Mouse (Mus musculus) intestine, embryonic 14.5 days (tissue): ENCODE data around the gene Gna11. TPM values are rescaled to one million over a fixed set of nuclear protein-coding genes. Genes with fewer than 3 reads are reported as not detected.
A peak's percentile ranks its signal among the peaks of the same experiment; 100 is the strongest.

Experiments used
- ATAC-seq: fragments of 200-750 bp; cut with Nextera tagmentation; replicated peaks from 2 replicates; pipeline ENCODE4 v1.8.0; 2017; ENCODE audit warnings: low read depth, moderate number of reproducible peaks, moderate TSS enrichment, moderate library complexity; ENCODE audit not compliant: low FRiP score, low TSS enrichment
- DNase-seq: peaks from one replicate; pipeline ENCODE4 v3.0.0-alpha.2; 2018; ENCODE audit warnings: low spot score
- H3K27ac ChIP-seq: fragments of 300-500 bp; sonication (generic); 2 replicates; pipeline ENCODE4 v1.5.1; 2014; ENCODE audit warnings: low read depth, mild to moderate bottlenecking, control low read depth
- H3K27me3 ChIP-seq: fragments of 300-500 bp; sonication (generic); replicated peaks from 2 replicates; pipeline ENCODE4 v1.6.1; 2014; ENCODE audit warnings: low read length, control low read depth; ENCODE audit not compliant: control insufficient read depth, insufficient read depth
- H3K36me3 ChIP-seq: fragments of 300-500 bp; sonication (generic); 2 replicates; pipeline ENCODE4 v1.6.1; 2014; ENCODE audit warnings: low read length, control low read depth; ENCODE audit not compliant: control insufficient read depth, insufficient read depth
- H3K4me1 ChIP-seq: fragments of 300-500 bp; sonication (generic); replicated peaks from 2 replicates; pipeline ENCODE4 v1.6.1; 2014; ENCODE audit warnings: low read length, control low read depth, mixed read lengths; ENCODE audit not compliant: control insufficient read depth, insufficient read depth
- H3K4me2 ChIP-seq: fragments of 300-500 bp; sonication (generic); 2 replicates; pipeline ENCODE4 v1.6.1; 2014; ENCODE audit warnings: low read length
- H3K4me3 ChIP-seq: fragments of 300-500 bp; sonication (generic); 2 replicates; pipeline ENCODE4 v1.5.1; 2014; ENCODE audit warnings: low read depth, low read length, control low read depth, mixed read lengths
- H3K9ac ChIP-seq: fragments of 300-500 bp; sonication (generic); 2 replicates; pipeline ENCODE4 v1.6.1; 2014; ENCODE audit warnings: mild to moderate bottlenecking, low read length
- H3K9me3 ChIP-seq: fragments of 300-500 bp; sonication (generic); 2 replicates; pipeline ENCODE4 v1.6.1; 2016; ENCODE audit warnings: low read length, control low read depth; ENCODE audit not compliant: control insufficient read depth
- WGBS: fragments of 180-500 bp; shearing (Covaris S2); extraction: QIAGEN DNeasy Blood & Tissue Kit; methylation state at CpG from one replicate; pipeline ENCODE4 v1.1.7; 2014; 5-methylcytosine and 5-hydroxymethylcytosine counted together
- polyA plus RNA-seq: library from polyadenylated mRNA; unstranded; fragments of >200 nt; fragmentation: Nextera tagmentation; extraction: Ambion mirVana; gene quantifications from 2 replicates; pipeline ENCODE4 v1.2.1, GENCODE M21; 2014

Gene Gna11
- polyA plus RNA-seq, 1 experiment from 2014 or later = 171 TPM

- H3K4me3 ChIP-seq = peak overlapping the region; percentile 48
- H3K9me3 ChIP-seq = no peaks in the 10 kb centered on the region
- peak overlapping the region; percentile 80 for H3K4me2 ChIP-seq
- 0 out of 2 replicates have a peak, but pooled peaks cover 3% of the 10 kb centered on the region for H3K27me3 ChIP-seq
- DNase-seq (peak; percentile 65), ATAC-seq (no peak)
- H3K9ac ChIP-seq = peak overlapping the region; percentile 18; the same call in 1 of the 2 replicates
- peak overlapping the region; percentile 86 for H3K27ac ChIP-seq
- H3K4me1 ChIP-seq = peaks cover 50% of the 10 kb centered on the region
- H3K36me3 ChIP-seq = peaks cover 17% of the 10 kb centered on the region
- 3% methylated on average over 8 of the region's 11 CpGs for WGBS
Measured at GRCm38 (mm10) chr10:81570238-81570800, 25.3 kb upstream of the Gna11 start.

GRCm38 (mm10) chr10:81569507-81570237, 24.7 kb upstream of the Gna11 start:
- H3K4me2 ChIP-seq = no peak overlapping the region; the same call in 1 of the 2 replicates
- no peak overlapping the region for H3K9ac ChIP-seq
- peaks cover 23% of the 10 kb centered on the region for H3K36me3 ChIP-seq
- 65% methylated on average over 9 of the region's 9 CpGs for WGBS
- no peak for ATAC-seq
- H3K27ac ChIP-seq = peak overlapping the region; percentile 86
- H3K9me3 ChIP-seq = no peaks in the 10 kb centered on the region
- DNase-seq = peak; percentile 62
- 0 out of 2 replicates have a peak, but pooled peaks cover 3% of the 10 kb centered on the region for H3K27me3 ChIP-seq
- peaks cover 49% of the 10 kb centered on the region for H3K4me1 ChIP-seq
- no peak overlapping the region for H3K4me3 ChIP-seq

DNA sequence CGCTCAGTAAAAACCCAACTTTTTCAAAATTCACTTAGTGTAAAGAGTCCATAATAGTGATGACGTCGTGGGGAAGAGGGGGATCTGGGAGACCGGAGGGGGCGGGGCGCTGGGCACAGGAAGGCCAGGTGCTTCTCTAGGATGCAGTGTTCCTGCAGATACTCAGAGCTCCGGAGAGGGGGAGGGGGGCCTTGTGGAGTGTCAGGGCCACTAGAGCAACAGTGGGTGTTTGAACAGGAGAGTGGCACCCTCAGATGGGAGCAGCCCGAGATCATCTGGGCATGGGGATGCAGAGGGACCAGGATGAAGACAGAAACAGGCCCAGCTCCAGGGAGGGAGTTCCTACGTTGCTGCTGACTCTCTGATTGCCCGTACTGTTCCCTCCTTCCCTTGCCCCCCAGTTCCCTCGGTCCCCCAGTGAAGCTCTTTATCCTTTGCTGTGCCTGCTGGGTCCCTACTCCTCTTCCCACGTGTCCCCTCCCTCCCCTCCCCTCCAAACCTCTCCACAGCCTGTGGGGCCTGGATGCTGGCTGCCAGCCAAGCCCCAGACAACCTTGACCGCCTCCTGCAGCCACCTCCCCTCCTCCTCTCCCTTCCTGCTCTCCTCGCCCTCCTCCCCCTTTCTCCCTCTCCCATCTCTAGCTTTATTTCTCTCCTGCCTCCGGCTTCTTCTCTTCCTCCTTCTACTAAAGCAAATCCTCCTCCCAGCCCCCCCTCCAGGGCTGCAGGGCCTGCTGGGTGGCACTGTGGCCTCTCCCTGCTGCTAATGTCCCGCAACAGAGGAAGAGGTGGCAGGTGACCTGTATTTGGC, 23.6 kb upstream of the Gna11 start:
- 3% methylated on average over 16 of the region's 16 CpGs for WGBS

DNA sequence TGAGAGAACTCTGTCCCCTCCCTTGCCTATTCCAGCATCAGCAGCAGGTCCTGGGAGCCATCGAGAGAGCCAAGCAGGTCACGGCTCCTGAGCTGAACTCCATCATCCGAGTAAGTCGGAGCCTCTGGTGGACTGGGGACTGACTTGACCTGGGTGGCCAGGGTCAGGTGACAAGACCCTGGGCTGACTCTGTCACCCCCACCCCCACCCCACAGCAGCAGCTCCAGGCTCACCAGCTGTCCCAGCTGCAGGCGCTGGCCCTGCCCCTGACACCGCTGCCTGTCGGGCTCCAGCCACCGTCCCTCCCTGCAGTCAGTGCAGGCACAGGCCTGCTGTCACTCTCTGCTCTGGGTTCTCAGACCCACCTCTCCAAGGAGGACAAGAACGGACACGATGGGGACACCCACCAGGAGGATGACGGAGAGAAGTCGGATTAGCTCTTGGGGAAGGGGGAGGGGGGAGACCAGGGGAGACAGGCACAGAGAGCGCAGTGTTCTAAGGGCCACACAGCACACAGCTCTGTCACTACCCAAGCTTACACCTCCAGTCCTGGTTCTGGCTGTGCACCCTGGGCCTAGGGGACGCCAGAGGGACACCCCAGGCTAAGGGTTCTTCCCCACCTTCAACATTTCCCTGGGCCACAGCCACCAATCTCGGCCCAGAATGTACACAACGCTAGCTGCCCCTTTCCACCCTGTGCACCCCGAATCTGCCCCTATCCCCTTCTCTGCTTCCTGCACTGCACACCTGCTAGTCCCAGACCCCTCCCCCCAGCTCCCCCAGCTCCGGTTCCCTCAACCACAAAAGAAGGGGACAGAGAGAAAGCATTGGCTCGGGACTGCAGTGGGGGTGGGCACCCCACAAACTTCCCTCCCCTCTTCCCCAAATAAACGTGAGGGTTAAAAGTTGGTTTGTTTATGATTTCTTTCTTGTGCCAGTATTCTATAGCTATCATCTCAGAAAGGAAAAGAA, 20.6 kb upstream of the Gna11 start:
- Histone ChIP-seq H3K9ac (no peak overlapping the region), H3K4me2 (no peak overlapping the region), H3K4me3 (no peak overlapping the region), H3K9me3 (no peaks in the 10 kb centered on the region), H3K36me3 (peaks cover 41% of the 10 kb centered on the region), H3K27ac (no peak overlapping the region), H3K4me1 (peaks cover 64% of the 10 kb centered on the region), H3K27me3 (no peaks in the 10 kb centered on the region)
- ATAC-seq (no peak), DNase-seq (no peak)
- WGBS = 47% methylated on average over 20 of the region's 20 CpGs

More for the DNA sequence above, 23.6 kb upstream of the Gna11 start:
- Histone ChIP-seq H3K9me3 (no peaks in the 10 kb centered on the region), H3K4me2 (peak overlapping the region; percentile 28), H3K27ac (peak overlapping the region; percentile 52), H3K4me3 (0 out of 2 replicates have a peak overlapping the region, but pooled peaks have one; percentile 15), H3K9ac (no peak overlapping the region), H3K36me3 (peaks cover 28% of the 10 kb centered on the region), H3K27me3 (0 out of 2 replicates have a peak, but pooled peaks cover under 1% of the 10 kb centered on the region), H3K4me1 (peaks cover 56% of the 10 kb centered on the region)
- DNase-seq (peak; percentile 79), ATAC-seq (0 out of 2 replicates have a peak, but pooled peaks have one; percentile 13)

DNA sequence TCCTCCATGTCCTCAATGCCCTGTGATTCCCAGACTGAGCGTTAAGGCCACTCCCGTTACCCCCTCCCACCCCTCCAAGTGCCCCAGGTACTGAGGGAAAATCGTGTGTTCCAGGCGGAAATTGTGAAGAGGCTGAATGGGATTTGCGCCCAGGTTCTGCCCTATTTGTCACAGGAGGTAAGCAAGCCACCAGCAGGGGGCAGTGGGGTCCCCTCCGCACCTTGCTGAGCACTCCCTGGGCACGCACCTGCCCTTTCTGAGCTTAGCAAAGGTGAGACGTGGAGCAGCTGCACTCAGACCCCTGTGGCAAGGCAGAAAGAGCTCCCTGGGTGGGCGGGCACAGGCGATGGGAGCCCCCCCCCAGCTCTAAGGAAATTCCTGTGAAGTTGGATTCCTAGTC, 19.7 kb upstream of the Gna11 start:
- no peaks in the 10 kb centered on the region for H3K9me3 ChIP-seq
- ATAC-seq (no peak), DNase-seq (peak; percentile 85)
- no peak overlapping the region for H3K4me2 ChIP-seq
- H3K4me1 ChIP-seq = peaks cover 56% of the 10 kb centered on the region
- H3K27me3 ChIP-seq = no peaks in the 10 kb centered on the region
- peaks cover 41% of the 10 kb centered on the region for H3K36me3 ChIP-seq
- no peak overlapping the region for H3K27ac ChIP-seq
- H3K9ac ChIP-seq = no peak overlapping the region
- no peak overlapping the region for H3K4me3 ChIP-seq
- WGBS = 36% methylated on average over 10 of the region's 10 CpGs

DNA sequence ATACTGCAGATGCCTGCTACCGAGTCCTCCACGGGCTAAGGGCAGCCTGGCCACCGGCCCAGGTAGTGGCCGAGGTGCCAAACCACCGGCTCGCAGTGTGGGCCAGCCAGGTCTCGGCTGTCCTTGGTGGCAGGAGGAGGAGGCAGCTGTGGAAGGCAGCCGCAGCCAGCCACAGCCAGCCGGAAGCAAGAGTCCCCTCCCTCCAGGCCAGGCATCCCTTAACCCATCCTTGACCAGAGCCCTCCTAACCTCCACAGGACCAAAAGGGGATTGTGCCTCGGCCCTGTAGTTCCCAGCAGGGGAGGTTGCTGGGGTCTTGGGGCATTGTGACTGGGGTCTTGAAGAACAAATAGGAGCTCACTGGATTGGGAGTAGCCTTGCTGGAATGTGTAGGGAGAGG, 19.2 kb upstream of the Gna11 start:
- Histone ChIP-seq H3K4me1 (peaks cover 51% of the 10 kb centered on the region), H3K9me3 (no peaks in the 10 kb centered on the region), H3K27me3 (no peaks in the 10 kb centered on the region), H3K4me3 (peak overlapping the region; percentile 25), H3K36me3 (peaks cover 41% of the 10 kb centered on the region), H3K9ac (0 out of 2 replicates have a peak overlapping the region, but pooled peaks have one; percentile 34), H3K4me2 (peak overlapping the region; percentile 50), H3K27ac (peak overlapping the region; percentile 51)
- WGBS = 2% methylated on average over 10 of the region's 10 CpGs
- no peak for ATAC-seq
- DNase-seq = peak; percentile 75

DNA sequence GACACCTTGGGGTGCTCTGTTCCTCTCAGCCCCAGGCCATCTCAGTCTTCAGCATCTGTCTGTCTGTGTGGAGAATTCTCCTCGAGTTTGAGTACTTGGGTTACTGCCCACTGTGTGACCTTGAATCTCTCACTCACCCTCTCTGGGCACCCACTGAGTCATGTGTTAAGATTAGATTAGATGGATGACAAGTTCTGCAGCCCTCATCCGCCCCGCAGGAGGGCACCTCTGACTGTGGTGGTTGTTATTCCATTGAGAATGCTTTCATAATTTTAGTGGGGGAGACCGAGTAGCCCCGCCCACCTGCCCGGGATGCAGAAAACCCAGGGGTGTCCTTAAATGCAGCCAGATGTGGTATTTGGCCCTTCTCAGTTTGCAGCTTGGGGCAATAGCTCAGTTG, 18.5 kb upstream of the Gna11 start:
- Histone ChIP-seq H3K9me3 (no peaks in the 10 kb centered on the region), H3K9ac (no peak overlapping the region), H3K4me3 (peak overlapping the region; percentile 25; the same call in 1 of the 2 replicates), H3K4me2 (peak overlapping the region; percentile 50), H3K36me3 (peaks cover 41% of the 10 kb centered on the region), H3K4me1 (peaks cover 44% of the 10 kb centered on the region), H3K27me3 (no peaks in the 10 kb centered on the region), H3K27ac (no peak overlapping the region)
- WGBS = 49% methylated on average over 6 of the region's 6 CpGs
- no peak for ATAC-seq
- no peak for DNase-seq
